Mouse (Mus musculus): ENCODE measurements around the gene Cachd1. TPM values are rescaled to one million over a fixed set of nuclear protein-coding genes. Genes with fewer than 3 reads are reported as not detected.

The Cachd1 gene
- polyA plus RNA-seq, 1 experiment from 2014 or later: 32.6 TPM

GRCm38 (mm10) chr4:100943689-100944088 lies 167.2 kb downstream of the Cachd1 start:
- H3K9ac ChIP-seq: no peak overlapping the region
- no peaks in the 10 kb centered on the region for H3K9me3 ChIP-seq
- H3K36me3 ChIP-seq: peaks cover 5% of the 10 kb centered on the region; the same call in 1 of the 2 replicates
- no peak overlapping the region for H3K4me2 ChIP-seq (replicated peaks)
- no peak overlapping the region; the same call in 1 of the 2 replicates for H3K27ac ChIP-seq
- no peak overlapping the region for H3K4me3 ChIP-seq
- no peaks in the 10 kb centered on the region for H3K27me3 ChIP-seq
- peak; percentile 19; the same call in 1 of the 2 replicates for ATAC-seq (ENCODE audit: low FRiP score, low read depth)
- peaks cover 34% of the 10 kb centered on the region for H3K4me1 ChIP-seq
- WGBS: 26% methylated on average over 7 of the region's 7 CpGs

GRCm38 (mm10) chr4:100944276-100944675 lies 167.8 kb downstream of the Cachd1 start:
- Histone ChIP-seq H3K4me3 (no peak overlapping the region), H3K27me3 (no peaks in the 10 kb centered on the region), H3K9ac (no peak overlapping the region), H3K36me3 (peaks cover 7% of the 10 kb centered on the region; the same call in 1 of the 2 replicates), H3K9me3 (no peaks in the 10 kb centered on the region), H3K4me1 (peaks cover 40% of the 10 kb centered on the region), H3K4me2 (replicated peaks) (0 out of 2 replicates have a peak overlapping the region, but pooled peaks have one; percentile 19), H3K27ac (no peak overlapping the region; the same call in 1 of the 2 replicates)
- WGBS: 41% methylated on average over 3 of the region's 3 CpGs
- no peak for ATAC-seq (ENCODE audit: low FRiP score, low read depth)

GRCm38 (mm10) chr4:100945171-100945899 lies 168.9 kb downstream of the Cachd1 start:
- Histone ChIP-seq H3K9ac (no peak overlapping the region), H3K36me3 (peaks cover 17% of the 10 kb centered on the region), H3K27ac (no peak overlapping the region), H3K4me2 (replicated peaks) (no peak overlapping the region), H3K4me1 (peaks cover 44% of the 10 kb centered on the region), H3K9me3 (no peaks in the 10 kb centered on the region), H3K27me3 (no peaks in the 10 kb centered on the region), H3K4me3 (no peak overlapping the region)
- 74% methylated on average over 13 of the region's 13 CpGs for WGBS
- ATAC-seq (ENCODE audit: low FRiP score, low read depth): no peak

DNA sequence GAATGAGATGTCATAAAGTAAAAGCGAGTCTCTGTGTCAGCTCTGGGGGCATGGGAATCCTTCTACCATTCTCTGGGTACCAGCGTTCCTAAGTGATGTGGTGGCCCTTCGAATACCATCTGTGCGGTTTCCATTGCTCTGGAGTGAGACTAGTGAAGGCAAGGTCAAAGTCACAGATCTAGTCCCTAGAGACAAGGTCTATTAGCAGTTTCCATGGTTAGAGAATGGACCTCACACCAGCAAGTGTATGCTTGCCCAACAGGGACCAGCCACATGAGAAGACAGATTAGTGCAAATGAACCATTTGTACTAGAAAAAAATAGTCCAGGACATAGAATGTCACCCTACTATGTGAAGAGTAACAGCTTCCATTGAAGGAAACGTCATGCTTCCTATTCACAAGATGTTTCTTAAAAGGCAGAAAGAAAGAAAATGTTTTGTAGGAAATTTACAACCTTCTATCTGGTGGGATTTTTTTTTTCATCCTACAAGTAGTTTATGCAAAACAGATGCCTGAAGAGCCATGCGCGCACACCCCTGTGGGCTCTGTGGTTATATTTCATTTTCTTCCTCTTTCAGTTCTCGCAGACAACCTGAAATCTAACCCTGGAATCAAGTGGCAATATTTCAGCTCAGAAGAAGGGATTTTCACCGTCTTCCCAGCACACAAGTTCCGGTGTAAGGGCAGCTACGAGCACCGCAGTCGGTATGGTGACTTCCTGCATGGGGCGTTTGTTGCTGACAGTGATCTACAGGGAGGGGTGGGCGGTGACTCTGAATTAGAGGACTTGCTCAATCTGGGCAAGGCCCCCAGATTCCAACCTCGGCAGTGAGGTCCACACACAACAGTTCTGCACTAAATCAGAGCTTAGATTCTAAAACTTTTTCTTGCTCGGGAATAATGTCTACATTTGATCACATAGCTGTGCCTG lies 172.3 kb downstream of the Cachd1 start:
- ATAC-seq (ENCODE audit: low FRiP score, low read depth): no peak
- Histone ChIP-seq H3K27ac (peak overlapping the region; percentile 44), H3K4me3 (no peak overlapping the region), H3K9me3 (no peaks in the 10 kb centered on the region), H3K4me1 (peaks cover 40% of the 10 kb centered on the region), H3K4me2 (replicated peaks) (peak overlapping the region; percentile 25; the same call in 1 of the 2 replicates), H3K9ac (no peak overlapping the region), H3K27me3 (no peaks in the 10 kb centered on the region), H3K36me3 (peaks cover 39% of the 10 kb centered on the region)
- 47% methylated on average over 17 of the region's 17 CpGs for WGBS

- no peak for ATAC-seq (ENCODE audit: low FRiP score, low read depth)
- H3K27ac ChIP-seq: no peak overlapping the region
- H3K36me3 ChIP-seq: peaks cover 53% of the 10 kb centered on the region
- no peak overlapping the region for H3K9ac ChIP-seq
- 88% methylated on average over 5 of the region's 5 CpGs for WGBS
- H3K4me2 ChIP-seq (replicated peaks): no peak overlapping the region
- no peaks in the 10 kb centered on the region for H3K27me3 ChIP-seq
- peaks cover 24% of the 10 kb centered on the region for H3K4me1 ChIP-seq
- no peak overlapping the region for H3K4me3 ChIP-seq
- no peaks in the 10 kb centered on the region for H3K9me3 ChIP-seq
These were observed 173.8 kb downstream of the Cachd1 start for GRCm38 (mm10) chr4:100950316-100950715.

GRCm38 (mm10) chr4:100951876-100952275 lies 175.4 kb downstream of the Cachd1 start:
- Histone ChIP-seq H3K9me3 (no peaks in the 10 kb centered on the region), H3K36me3 (peaks cover 63% of the 10 kb centered on the region), H3K4me1 (peaks cover 21% of the 10 kb centered on the region), H3K4me3 (no peak overlapping the region), H3K4me2 (replicated peaks) (no peak overlapping the region), H3K27me3 (no peaks in the 10 kb centered on the region), H3K9ac (no peak overlapping the region), H3K27ac (no peak overlapping the region)
- ATAC-seq (ENCODE audit: low FRiP score, low read depth): no peak
- WGBS: 95% methylated on average over 8 of the region's 8 CpGs

GRCm38 (mm10) chr4:100963341-100963740 lies 186.9 kb downstream of the Cachd1 start:
- Histone ChIP-seq H3K36me3 (peaks cover 82% of the 10 kb centered on the region), H3K4me2 (replicated peaks) (no peak overlapping the region)

DNA sequence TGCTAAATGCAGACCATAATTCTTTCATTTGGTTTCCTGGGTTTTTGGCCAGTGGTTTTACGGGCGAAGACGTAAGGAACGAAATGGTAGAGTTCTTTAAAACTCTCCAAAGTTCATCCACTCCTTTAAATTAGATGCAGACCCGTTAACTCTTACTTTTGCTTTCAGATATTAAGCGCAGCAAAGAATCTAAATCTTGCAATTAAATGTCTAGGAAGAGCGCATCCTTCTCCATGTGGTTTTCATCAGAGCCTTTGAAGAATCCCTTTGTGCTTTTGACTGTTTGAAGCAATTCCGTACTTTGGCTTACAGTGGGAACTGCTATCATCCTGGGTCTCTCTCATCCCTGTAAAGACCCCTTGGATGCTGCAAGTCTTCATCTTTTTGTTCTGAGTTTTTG lies 187.3 kb downstream of the Cachd1 start:
- no peak for ATAC-seq (ENCODE audit: low FRiP score, low read depth)
- H3K4me2 ChIP-seq (replicated peaks): no peak overlapping the region
- H3K9ac ChIP-seq: no peak overlapping the region
- 37% methylated on average over 8 of the region's 8 CpGs for WGBS
- H3K27ac ChIP-seq: peak overlapping the region; percentile 52; the same call in 1 of the 2 replicates
- peaks cover 80% of the 10 kb centered on the region for H3K36me3 ChIP-seq
- H3K9me3 ChIP-seq: no peaks in the 10 kb centered on the region
- no peak overlapping the region for H3K4me3 ChIP-seq
- H3K27me3 ChIP-seq: no peaks in the 10 kb centered on the region
- H3K4me1 ChIP-seq: peaks cover 40% of the 10 kb centered on the region

More at GRCm38 (mm10) chr4:100963341-100963740, 186.9 kb downstream of the Cachd1 start:
- no peak overlapping the region for H3K27ac ChIP-seq
- no peaks in the 10 kb centered on the region for H3K27me3 ChIP-seq
- 59% methylated on average over 1 of the region's 1 CpGs for WGBS
- peaks cover 40% of the 10 kb centered on the region for H3K4me1 ChIP-seq
- no peaks in the 10 kb centered on the region for H3K9me3 ChIP-seq
- no peak overlapping the region for H3K9ac ChIP-seq
- ATAC-seq (ENCODE audit: low FRiP score, low read depth): no peak
- H3K4me3 ChIP-seq: no peak overlapping the region

DNA sequence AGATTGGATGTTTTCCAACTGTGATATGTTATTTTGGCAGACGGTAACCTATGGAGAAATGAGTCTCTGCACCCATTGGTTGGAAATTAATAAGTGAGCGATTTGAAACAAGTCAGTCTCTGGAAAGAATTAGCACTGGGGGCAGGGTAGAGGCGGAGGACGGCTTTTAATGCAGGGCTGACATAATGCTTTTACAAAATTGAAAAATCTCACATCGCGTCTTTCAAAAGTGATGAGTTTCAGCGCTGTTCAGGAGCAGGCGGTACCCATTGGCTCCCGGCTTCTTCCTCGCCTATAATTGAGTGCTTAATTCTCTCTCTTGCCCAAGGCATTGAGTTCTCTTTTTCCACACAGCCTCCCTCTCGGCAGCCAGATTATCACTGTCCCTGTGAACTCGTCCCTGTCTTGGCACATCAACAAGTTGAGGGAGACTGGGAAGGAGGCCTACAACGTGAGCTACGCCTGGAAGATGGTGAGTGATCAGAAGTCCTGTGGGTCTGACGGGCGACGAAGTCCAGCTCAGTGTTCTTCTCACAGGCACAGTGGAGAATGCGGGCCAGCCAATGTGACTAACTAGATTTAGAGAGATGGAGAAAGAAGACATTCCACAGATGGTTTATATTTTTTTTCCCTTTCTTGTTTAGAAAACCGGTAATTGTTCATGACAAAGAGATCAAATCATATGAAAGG lies 191.4 kb downstream of the Cachd1 start:
- Histone ChIP-seq H3K4me1 (peaks cover 38% of the 10 kb centered on the region), H3K9me3 (no peaks in the 10 kb centered on the region), H3K4me2 (replicated peaks) (peak overlapping the region; percentile 37), H3K27me3 (no peaks in the 10 kb centered on the region), H3K9ac (no peak overlapping the region), H3K36me3 (peaks cover 73% of the 10 kb centered on the region), H3K27ac (peak overlapping the region; percentile 79), H3K4me3 (peak overlapping the region; percentile 7; the same call in 1 of the 2 replicates)
- peak; percentile 81 for ATAC-seq (ENCODE audit: low FRiP score, low read depth)
- 46% methylated on average over 19 of the region's 19 CpGs for WGBS

DNA sequence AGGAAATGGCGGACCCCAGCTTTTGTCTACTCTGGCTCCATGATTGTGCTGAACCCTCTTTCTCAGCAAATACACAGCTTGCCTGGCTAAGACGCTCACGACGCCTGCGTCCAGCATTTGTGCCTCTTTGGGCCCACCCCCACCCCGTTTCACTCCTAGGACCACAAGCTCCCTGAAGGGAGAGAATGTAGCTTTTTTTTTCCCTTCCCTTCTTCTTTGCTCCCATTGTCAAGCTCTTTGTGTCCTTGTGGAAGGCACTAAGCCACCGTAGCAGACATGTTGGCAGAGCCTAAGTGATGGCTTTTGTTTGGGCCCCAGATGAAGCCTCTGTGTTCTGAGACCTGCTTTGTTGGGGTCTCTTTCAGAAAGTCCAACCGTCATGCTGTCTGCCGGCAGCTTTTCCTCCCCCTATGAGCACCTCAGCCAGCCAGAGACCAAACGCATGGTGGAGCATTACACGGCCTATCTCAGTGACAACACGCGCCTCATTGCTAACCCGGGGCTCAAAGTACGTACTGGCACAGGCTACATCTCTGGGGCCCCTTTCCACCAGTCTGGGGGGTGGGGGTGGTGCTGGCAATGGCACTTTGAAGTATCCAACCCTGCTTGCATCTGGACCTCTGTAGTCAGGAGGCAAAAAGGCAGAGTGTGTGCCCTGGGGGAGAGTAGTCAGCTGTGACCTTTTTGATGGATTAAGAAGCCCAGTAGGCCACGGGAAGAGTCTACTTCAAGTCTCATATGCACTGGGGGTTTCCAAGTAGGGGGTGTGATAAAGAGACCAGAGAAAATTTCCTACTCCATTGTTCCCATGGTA lies 197.4 kb downstream of the Cachd1 start:
- Histone ChIP-seq H3K4me3 (no peak overlapping the region), H3K4me1 (no peaks in the 10 kb centered on the region), H3K4me2 (replicated peaks) (no peak overlapping the region), H3K9me3 (no peaks in the 10 kb centered on the region), H3K27me3 (no peaks in the 10 kb centered on the region), H3K9ac (no peak overlapping the region), H3K27ac (no peak overlapping the region), H3K36me3 (peaks cover 86% of the 10 kb centered on the region)
- no peak for ATAC-seq (ENCODE audit: low FRiP score, low read depth)
- WGBS: 87% methylated on average over 16 of the region's 16 CpGs

GRCm38 (mm10) chr4:100974455-100975035 lies 198.1 kb downstream of the Cachd1 start:
- H3K36me3 ChIP-seq: peaks cover 83% of the 10 kb centered on the region
- WGBS: 94% methylated on average over 14 of the region's 14 CpGs
- H3K4me3 ChIP-seq: no peak overlapping the region
- H3K9me3 ChIP-seq: no peaks in the 10 kb centered on the region
- no peaks in the 10 kb centered on the region for H3K27me3 ChIP-seq
- H3K27ac ChIP-seq: no peak overlapping the region
- no peak overlapping the region for H3K9ac ChIP-seq
- no peaks in the 10 kb centered on the region for H3K4me1 ChIP-seq
- H3K4me2 ChIP-seq (replicated peaks): no peak overlapping the region
- no peak for ATAC-seq (ENCODE audit: low FRiP score, low read depth)

All from limb, embryonic 13.5 days (tissue).